Mouse (Mus musculus) heart, adult 10 weeks (tissue): ENCODE measurements around the gene Gm4894. TPM values are rescaled to one million over a fixed set of nuclear protein-coding genes. Genes with fewer than 3 reads are reported as not detected.

Source experiments
- polyA plus RNA-seq: library from polyadenylated mRNA; stranded (reverse); fragments of 350-450 nt; fragmentation: Illumina TruSeq; extraction: RNeasy Lipid Tissue Mini Kit (QIAGEN cat#74804); gene quantifications from one replicate; pipeline ENCODE4 v1.2.3, GENCODE M21; 2014; ENCODE audit warnings: low read depth, low replicate concordance

Gm4894 gene
- not detected for polyA plus RNA-seq

DNA sequence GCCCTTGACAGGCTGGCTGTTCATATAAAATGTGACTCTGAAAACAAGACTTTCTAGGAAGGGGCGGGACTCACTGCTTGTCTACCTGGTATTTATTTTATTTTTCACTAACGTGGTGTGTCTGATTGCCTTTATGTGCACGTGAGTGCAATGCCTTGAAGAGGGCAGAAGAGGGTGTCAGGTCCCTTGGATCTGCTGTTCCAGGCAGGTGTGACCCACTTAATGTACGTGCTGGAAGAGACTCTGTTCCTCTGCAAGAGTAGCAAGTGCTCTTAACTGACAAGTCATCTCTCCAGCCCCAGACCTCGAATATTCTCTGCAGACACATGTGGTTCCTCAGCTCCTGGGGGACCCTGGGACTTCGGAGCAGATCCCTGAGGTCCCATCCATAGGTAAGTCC lies at the start of gene Gm4894:
Gene Gm4894 (plus strand): TSS at position 301 of the 400 bp plus-strand sequence.

Other genes with a start within 250 kb of the Gm4894 start
- 16.8 TPM for gene Zw10, start 194.9 kb upstream of the Gm4894 start, polyA plus RNA-seq
- gene Tmprss5, start 169.3 kb upstream of the Gm4894 start, polyA plus RNA-seq = not detected
- gene Drd2, start 90.1 kb downstream of the Gm4894 start, polyA plus RNA-seq = 3.4 TPM
- not detected for gene Ankk1, start 176.5 kb downstream of the Gm4894 start, polyA plus RNA-seq
- 25.5 TPM for gene Ttc12, start 235.7 kb downstream of the Gm4894 start, polyA plus RNA-seq